8 mouse cellular contexts compared by ENCODE assay signal in genomic region chr13:93094204-93094935, GRCm38 (mm10). TPM values are rescaled to one million over a fixed set of nuclear protein-coding genes. Genes with fewer than 3 reads are reported as not detected.
A peak's percentile ranks its signal among the peaks of the same experiment; 100 is the strongest.
DNase-seq lines count a peak whose midpoint lies in the region; ATAC-seq and TF ChIP-seq lines count a peak whose summit lies in the region.
"Had no signal": no experiment of that assay in that cellular context is flagged by ENCODE, and none has a peak within 500 bp of the region (broad histone marks: within the 10 kb centered on the region; RNA-seq: fewer than 3 reads in every experiment).

No protein-coding gene starts in this region.

- intact Hi-C loops in left cerebral cortex, postnatal 25 days (cut with DNase I): no loop called here

- no peaks in the 10 kb centered on the region for H3K9me3 ChIP-seq in intestine, postnatal 0 days (ENCODE audit: control insufficient read depth)
- H3K9me3 ChIP-seq: midbrain, embryonic 15.5 days had no signal

- H3K27me3 ChIP-seq in splenic B cell, adult 2 months (ENCODE audit: control insufficient read depth, insufficient read depth, low read length, poor library complexity, severe bottlenecking): no peaks in the 10 kb centered on the region
- H3K27me3 ChIP-seq in intestine, postnatal 0 days (replicated peaks; ENCODE audit: control insufficient read depth, insufficient read depth, low read length): no peaks in the 10 kb centered on the region
- H3K27me3 ChIP-seq: midbrain, embryonic 15.5 days had no signal

- TF ChIP-seq POLR2A in bone marrow, adult 2 months (IDR thresholded peaks at IDR 0.05; ENCODE audit: borderline replicate concordance, control insufficient read depth, low read depth, low read length): no peak

- H3K4me3 ChIP-seq in bone marrow, adult 2 months (replicated peaks; ENCODE audit: control insufficient read depth, low read depth, low read length): no peak overlapping the region
- H3K4me3 ChIP-seq in intestine, postnatal 0 days (ENCODE audit: low read depth, low read length): no peak overlapping the region
- H3K4me3 ChIP-seq: midbrain, embryonic 15.5 days had no signal

- peaks cover 3% of the 10 kb centered on the region for H3K4me1 ChIP-seq in bone marrow, adult 2 months (ENCODE audit: control insufficient read depth, insufficient read depth, low read length)
- H3K4me1 ChIP-seq in intestine, postnatal 0 days (replicated peaks; ENCODE audit: control insufficient read depth, insufficient read depth, low read length): no peaks in the 10 kb centered on the region
- H3K4me1 ChIP-seq: midbrain, embryonic 15.5 days had no signal

- peak; percentile 32 to 77 for DNase-seq in left cerebral cortex, postnatal 25 days (ENCODE audit: low spot score in 2 of 2)
- DNase-seq in left cerebral cortex, adult 11 months (ENCODE audit: low spot score): no peak
- peak; percentile 60 for DNase-seq in cerebellum, adult 9-11 months
- peak; percentile 76 for DNase-seq in splenic B cell, adult 2 months (ENCODE audit: low read depth, low spot score)
- no peak for DNase-seq in urinary bladder, postnatal 10 days (ENCODE audit: low spot score)

- WGBS in bone marrow, adult 2 months: 3% methylated on average over 10 of the region's 10 CpGs
- WGBS in intestine, postnatal 0 days: 77% methylated on average over 10 of the region's 10 CpGs

- H3K36me3 ChIP-seq in splenic B cell, adult 2 months (ENCODE audit: control insufficient read depth, insufficient read depth, low read length, poor library complexity, severe bottlenecking): no peaks in the 10 kb centered on the region
- no peaks in the 10 kb centered on the region for H3K36me3 ChIP-seq in intestine, postnatal 0 days (ENCODE audit: control insufficient read depth, insufficient read depth)
- H3K36me3 ChIP-seq: midbrain, embryonic 15.5 days had no signal

- no peak for ATAC-seq in intestine, postnatal 0 days
- ATAC-seq: midbrain, embryonic 15.5 days had no signal

- no peak overlapping the region for H3K4me2 ChIP-seq in intestine, postnatal 0 days (replicated peaks; ENCODE audit: low read depth)
- H3K4me2 ChIP-seq: midbrain, embryonic 15.5 days had no signal

- H3K9ac ChIP-seq in intestine, postnatal 0 days (ENCODE audit: low read depth, low read length): no peak overlapping the region
- H3K9ac ChIP-seq: midbrain, embryonic 15.5 days had no signal

- H3K27ac ChIP-seq in bone marrow, adult 2 months (ENCODE audit: control insufficient read depth, insufficient read depth, low read depth, low read length, poor library complexity): peak overlapping the region; percentile 74
- H3K27ac ChIP-seq in intestine, postnatal 0 days (ENCODE audit: low read depth, low read length): no peak overlapping the region
- H3K27ac ChIP-seq: midbrain, embryonic 15.5 days had no signal

- no peak for TF ChIP-seq CTCF in bone marrow, adult 2 months (IDR thresholded peaks at IDR 0.05; ENCODE audit: control insufficient read depth, insufficient read depth, low read length)
- TF ChIP-seq CTCF in intestine, postnatal 0 days (IDR thresholded peaks at IDR 0.05; ENCODE audit: low read depth): no peak

RNA-seq across cellular contexts. Expression of gene Cmya5, which starts 50.2 kb away (rescaled TPM):
- total RNA-seq in left cerebral cortex, postnatal 25 days (2021): 1 to 10 TPM; 4.4 to 4.7 TPM
- 0.27 and 0.50 TPM in 2 replicates for polyA plus RNA-seq in bone marrow, adult 2 months (2011; ENCODE audit: insufficient read depth, insufficient read length, low replicate concordance, missing spikeins)
- 0.04 and 0.08 TPM in 2 replicates for polyA plus RNA-seq in intestine, postnatal 0 days (2015; fragmentation: Nextera tagmentation; extraction: Ambion mirVana)

Comparison
In these comparisons a context has a peak if more than half of its experiments do, and no peak if none do; other contexts are left out.
1. DNase-seq: peak in left cerebral cortex, postnatal 25 days (2 of 2), cerebellum, adult 9-11 months (single experiment) and splenic B cell, adult 2 months (single experiment); none in left cerebral cortex, adult 11 months (single experiment) and urinary bladder, postnatal 10 days (single experiment).